Mouse (Mus musculus) lung, postnatal 14 days (tissue): ENCODE results near the gene Foxk1.

Source experiments
- DNase-seq: peaks from one replicate; pipeline ENCODE4 v3.0.0; 2021

The Foxk1 gene

GRCm38 (mm10) chr5:142489955-142490707, 88.8 kb downstream of the Foxk1 start:
- DNase-seq = no peak

DNA sequence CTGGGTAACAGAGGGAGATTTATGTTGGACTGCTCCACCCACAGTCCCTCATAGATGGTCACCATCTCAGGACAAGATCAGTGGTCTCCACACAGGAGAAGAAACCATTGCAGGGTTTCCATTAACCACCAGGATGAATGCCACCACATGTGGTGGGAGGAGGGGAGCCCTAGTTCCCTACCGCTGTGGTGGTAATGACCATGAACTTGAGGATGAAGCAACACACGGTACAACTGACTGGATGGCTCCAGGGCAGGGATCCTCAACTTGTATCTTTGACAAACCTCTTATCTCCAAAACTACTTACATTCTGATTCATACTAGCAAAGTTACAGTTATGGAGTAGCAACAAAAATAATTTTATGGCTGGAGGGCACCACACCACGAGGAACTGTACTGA, 92.0 kb downstream of the Foxk1 start:
- DNase-seq = no peak

DNA sequence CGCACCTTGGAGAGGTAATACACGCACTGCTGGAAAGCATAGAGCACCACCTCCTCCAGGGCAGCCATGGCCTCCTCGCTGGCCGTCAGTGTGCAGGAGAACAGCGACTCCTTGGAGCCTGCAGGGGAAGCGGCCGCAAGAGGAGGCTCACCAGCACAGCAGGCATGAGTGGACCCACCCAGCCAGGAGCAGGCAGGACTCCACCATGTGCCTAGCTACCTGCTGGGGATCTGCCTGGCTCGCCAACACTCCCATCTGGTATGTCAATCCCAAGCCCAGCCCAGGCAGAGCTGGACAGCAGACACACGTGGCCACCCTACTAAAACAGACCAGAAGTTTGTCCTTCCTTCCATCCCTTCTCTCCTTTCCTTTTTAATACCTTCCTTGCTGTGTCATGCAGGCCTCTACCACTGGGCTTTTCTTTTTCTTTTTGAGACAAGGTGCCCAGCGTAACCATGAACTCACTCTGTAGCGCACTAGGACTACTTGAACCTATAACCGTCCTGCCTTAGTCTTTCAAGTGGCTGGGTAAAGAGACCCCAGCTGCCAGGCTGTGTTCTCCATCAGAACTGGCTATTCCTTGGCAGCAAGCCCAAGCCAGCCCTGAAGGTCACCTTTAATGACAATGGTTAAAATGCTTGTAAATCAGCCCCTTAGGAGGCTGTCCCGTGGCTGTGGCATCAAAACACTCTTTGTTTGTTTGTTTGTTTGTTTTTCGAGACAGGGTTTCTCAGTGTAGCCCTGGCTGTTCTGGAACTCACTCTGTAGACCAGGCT, 94.2 kb downstream of the Foxk1 start:
- no peak for DNase-seq

- DNase-seq = peak; percentile 45
Observed at GRCm38 (mm10) chr5:142498964-142499363, 97.7 kb downstream of the Foxk1 start.

GRCm38 (mm10) chr5:142500918-142501317, 99.6 kb downstream of the Foxk1 start:
- no peak for DNase-seq

GRCm38 (mm10) chr5:142502414-142502813, 101.1 kb downstream of the Foxk1 start:
- peak; percentile 79 for DNase-seq

GRCm38 (mm10) chr5:142504175-142504574, 102.9 kb downstream of the Foxk1 start:
- no peak for DNase-seq

GRCm38 (mm10) chr5:142505695-142506423, 104.6 kb downstream of the Foxk1 start:
- peak; percentile 37 for DNase-seq

GRCm38 (mm10) chr5:142509141-142510060, 108.1 kb downstream of the Foxk1 start:
- DNase-seq = peak; percentile 23

DNA sequence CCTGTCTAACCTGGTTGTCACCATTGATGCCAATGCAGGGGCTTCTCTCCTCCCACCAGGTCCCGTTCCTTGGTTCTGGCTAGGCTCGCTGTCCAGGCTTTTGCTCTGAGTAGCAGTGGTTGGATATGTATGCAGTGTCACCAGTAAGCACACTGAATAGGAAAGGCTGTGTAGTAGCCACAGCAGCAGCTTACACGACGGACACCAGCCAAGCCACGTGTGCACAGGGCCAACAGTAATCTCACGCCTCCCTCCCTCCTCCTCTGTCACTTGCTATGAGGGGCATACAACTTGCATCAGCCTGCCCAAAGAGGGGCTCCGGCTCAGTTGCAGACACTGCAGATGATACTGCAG, 108.7 kb downstream of the Foxk1 start:
- no peak for DNase-seq
